Mouse (Mus musculus) frontal cortex, adult 2 months (tissue): Measurements from ENCODE around the gene Carf. TPM values are rescaled to one million over a fixed set of nuclear protein-coding genes. Genes with fewer than 3 reads are reported as not detected.
A peak's percentile ranks its signal among the peaks of the same experiment; 100 is the strongest.
"Not testable (repeated sequence)": the region's sequence is repeated elsewhere in the genome, so short reads cannot be mapped to it uniquely, and the experiment has no call there.

Source experiments
- DNase-seq, 2 experiments: peaks; one replicate each; pipeline ENCODE4 v3.0.0; 2022; ENCODE audit warnings: low spot score in 1 of 2; ENCODE audit errors: extremely low spot score in 1 of 2
- polyA plus RNA-seq: library from polyadenylated mRNA; depleted of rRNA; stranded (reverse); fragments of >200 nt; gene quantifications from 2 replicates; pipeline ENCODE4 v1.2.3, GENCODE M21; 2012; rRNA removed

Gene Carf
- polyA plus RNA-seq: 9.7 and 13.2 TPM in 2 replicates

DNA sequence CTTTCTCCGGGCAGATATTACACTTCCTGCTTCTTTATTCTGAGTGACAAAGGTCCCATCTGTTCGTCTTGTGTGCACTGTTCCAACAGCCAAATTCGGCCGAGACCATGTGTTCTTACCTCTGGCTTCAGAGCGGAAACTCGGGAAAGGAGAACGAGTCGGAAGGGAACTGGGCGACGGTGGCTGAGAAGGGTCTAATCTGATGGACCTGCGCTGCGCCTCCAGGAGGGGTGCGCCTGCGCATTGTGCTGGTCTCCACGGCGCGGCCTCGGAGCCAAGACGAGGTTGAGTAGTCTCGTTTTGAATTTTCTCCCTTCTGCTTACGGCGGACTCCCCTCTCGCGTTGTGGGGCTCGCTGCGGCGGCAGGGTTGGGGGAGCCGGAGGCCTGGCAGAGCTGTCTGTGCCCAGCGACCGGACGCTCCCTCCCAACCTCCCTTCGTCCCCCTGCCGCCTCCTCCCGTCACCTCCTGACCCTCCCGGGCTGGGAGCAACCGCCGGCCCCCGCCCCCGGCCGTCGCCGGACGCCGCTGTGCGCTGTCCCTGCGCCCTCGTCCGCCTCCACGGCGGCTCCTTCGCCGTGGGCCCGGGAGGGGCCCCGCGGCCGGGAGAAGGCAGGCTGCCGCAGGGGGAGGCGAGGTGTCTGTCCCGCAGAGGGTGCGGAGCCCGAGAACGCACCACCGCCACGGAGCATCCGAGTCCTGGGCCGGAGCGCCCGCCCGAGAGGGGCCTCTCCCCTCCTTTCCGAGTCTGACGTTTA lies at the start of gene Carf, which contains the start of gene Wdr12:
TSS of gene Carf (plus strand) at position 224 of the 758 bp plus-strand sequence.
TSS of gene Wdr12 (minus strand) at position 622 of the 758 bp plus-strand sequence.
- peak; percentile 96 to 99 for DNase-seq

DNA sequence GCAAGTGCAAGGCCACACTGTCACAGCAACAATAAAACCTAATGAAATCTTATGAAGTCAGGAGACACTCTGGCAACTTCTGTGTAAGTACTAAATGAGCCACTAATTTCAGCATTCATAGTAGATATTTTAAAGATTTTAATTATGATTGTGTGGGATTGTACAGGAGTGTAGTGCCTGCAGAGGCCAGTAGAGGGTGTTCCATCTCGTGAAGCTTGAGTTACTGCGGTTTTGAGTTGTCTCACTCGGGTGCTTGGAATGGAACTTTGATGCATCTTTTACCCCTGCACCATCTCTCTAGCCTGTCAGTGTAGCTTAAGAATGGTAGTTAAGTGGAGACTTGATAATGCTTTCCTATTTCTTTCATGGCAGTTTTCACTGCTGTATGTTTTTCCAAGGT lies 43.4 kb upstream of the Carf start:
- DNase-seq: no peak

DNA sequence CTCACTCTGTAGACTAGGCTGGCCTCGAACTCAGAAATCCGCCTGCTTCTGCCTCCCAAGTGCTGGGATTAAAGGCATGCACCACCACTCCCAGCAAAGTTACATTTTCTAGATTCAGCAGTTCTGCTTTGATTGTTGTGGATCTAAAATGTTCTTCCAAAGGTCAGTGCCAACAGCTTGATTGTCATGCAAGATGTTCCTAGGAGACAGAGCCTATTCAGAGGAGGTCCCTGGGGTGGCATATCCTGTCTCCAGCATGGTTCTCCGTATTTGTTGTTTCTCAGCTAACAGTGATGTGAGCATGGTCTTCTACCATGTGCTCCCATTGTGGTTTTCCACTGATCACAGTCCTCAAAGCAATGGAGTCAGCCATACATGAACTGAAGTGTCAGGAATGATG lies 41.7 kb upstream of the Carf start:
- DNase-seq: no peak

DNA sequence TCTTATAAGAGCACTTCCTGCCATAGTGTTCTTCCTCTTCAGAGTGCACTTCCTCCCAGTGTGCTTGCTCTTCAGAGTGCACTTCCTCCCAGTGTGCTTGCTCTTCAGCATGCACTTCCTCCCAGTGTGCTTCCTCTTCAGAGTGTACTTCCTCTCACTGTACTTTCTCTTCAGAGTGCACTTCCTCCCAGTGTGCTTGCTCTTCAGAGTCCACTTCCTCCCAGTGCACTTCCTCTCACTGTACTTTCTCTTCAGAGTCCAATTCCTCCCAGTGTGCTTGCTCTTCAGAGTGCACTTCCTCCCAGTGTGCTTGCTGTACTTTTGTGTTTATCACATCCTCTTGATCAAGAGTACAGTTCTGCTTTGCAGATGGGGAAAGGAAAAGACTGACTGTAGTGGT lies 27.3 kb upstream of the Carf start:
- not testable (repeated sequence) for DNase-seq

DNA sequence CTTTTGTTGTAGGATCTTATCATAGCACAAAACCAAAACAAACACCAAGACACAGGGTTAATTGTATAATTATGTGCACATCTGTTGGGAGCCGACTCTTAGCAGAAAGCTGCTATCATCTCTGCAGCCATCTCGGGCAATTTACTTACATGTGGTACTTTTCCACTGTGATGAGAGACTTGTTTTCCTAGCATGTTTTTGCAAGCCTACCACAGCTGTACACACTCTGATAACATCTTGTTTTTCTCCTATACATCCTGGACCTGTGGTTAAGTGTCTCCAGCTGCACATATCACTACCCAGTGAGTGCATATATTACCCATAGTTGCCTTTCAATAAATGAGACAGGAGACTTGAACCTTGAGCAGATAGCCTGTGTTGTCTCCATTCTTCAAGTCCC lies 23.1 kb upstream of the Carf start:
- DNase-seq: no peak

DNA sequence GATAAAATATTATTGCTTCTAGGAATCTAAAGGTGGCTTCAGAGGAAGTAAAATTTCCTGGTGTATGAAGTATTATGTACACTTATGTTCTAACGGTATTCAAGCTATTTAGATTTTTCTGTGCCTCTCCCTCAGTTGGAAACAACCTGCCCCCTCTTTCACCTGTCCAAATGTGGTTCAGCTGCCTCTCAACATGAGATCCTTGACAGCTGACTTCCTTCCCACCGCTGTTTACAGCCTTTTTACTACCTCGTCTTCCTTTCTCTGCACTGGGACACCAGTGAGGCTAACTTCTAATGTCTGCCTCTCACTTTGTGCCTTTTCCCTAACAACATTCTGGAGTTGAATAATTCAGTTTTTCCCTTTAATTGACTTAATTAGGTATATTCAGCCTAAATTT lies 22.5 kb upstream of the Carf start:
- DNase-seq: no peak

DNA sequence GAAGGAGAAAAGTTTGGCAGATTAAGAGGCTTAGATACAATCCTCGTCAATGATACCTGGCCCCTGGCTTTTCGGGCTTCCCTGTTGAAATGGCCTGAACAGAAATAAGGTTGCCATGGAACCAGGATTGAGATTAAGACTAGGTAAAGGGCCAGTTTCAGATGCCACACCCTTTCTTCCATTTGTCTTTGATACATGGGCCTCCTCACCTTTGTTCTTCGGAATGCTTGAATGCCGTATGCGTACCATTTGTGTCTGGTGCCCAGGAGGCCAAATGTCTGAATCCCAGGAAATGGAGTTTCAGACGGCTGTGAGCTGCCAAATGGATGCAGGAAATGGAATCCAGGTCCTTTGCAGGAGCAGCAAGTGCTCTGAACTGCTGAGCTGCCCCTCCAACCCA lies 21.6 kb upstream of the Carf start:
- DNase-seq: no peak

DNA sequence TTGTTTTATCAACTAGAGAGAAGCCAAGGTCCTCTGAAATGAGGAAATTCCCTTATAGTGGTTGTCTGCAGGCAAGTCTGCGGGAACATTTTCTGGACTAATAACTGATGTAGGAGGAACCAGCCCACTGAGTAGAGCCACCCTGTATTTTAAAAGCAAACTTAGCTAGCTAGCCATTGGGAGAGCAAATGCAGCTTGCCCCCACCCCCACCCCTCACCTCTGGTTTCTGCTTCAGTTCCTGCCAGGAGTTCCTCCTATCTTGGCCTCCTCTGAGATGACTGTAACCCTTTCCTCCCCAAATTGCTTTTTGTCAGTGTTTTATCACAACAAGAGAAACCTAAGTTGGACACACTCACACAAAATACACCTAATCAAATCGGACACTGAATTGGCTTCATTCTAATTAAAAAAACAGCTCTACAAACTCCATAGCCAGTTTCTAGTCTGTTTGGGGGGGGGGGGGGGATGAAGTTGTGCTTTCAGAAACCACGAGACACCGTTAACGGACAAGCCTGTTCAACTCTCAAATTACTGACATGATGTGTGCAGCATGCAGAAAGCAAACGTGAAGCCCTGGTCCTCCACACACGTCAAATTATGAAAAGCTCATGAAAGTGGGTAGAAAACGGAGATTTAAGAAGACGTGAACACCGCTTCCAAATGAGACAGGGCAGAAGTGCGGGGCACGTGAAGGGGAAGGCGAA lies 1.3 kb upstream of the Carf start:
- no peak for DNase-seq

DNA sequence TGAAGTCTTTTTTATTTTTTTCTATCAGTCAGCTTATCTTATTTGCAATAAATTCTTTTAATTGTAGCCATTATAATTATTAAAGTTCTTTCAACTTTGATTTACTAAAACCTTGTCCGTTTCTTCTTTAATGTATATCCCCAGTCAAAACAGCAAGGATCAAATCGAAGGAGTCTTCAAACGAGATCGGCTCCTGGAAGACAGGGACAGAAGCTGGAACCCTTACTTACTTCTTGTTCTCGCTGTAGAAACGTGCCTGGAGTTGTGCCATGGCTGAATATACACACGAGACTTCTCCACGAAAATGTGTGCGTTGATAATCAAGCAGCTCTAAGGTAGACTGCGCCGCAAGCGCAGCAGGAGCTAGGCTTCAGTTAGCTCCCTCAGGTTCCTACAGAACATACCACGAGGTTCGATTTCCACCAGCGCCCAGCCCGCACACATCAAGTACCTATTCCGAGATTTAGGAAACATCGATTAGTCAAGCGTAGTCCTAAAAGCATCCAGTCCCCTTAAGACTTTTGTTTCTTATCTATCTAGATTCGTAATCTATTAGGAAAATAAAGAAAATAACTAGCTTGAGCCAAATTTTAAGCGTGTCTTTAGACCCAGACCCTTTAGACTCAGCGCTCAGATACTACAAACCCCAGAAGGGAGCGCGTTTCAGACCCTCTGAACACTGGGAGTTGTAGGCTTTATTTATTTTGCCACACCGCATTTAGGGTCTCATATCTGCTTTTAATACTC lies 597 bp upstream of the Carf start:
- peak; percentile 66 to 83 for DNase-seq

DNA sequence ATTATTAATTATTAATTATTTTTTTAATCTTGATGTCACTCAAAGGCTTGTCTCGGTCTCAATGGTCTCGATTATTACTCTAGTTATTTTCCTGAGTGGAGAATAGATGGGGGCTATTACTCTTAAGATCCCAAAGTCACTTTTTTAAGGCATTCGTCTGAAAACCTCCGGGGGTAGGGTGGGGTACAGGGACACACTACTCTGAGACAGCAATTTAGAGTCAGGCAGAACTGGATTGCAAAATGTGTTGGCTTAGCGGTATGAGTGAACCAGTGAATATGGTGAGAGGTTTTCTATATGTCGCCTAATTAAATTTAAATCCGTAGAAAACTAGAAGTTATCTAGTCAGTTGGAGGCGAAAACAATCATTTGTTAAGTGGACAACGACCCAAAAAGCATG lies 792 bp downstream of the Carf start:
- peak in 1 of 2 experiments; percentile 19 for DNase-seq

DNA sequence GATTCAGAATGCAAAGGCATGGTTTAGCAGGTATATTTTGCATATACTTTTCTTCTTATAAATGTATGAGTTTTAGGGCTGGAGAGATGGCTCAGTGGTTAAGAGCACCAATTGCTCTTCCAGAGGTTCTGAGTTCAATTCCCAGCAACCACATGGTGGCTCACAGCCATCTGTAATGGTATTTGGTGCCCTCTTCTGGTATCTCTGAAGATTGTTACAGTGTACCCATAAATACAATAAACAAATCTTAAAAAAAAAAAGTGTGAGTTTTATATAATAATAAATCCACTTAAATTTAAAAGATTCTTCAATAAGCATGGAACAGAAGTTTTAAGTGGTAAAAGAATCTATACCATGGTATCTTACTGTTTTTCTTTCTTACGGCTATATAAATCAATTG lies 6.5 kb downstream of the Carf start:
- DNase-seq: no peak

DNA sequence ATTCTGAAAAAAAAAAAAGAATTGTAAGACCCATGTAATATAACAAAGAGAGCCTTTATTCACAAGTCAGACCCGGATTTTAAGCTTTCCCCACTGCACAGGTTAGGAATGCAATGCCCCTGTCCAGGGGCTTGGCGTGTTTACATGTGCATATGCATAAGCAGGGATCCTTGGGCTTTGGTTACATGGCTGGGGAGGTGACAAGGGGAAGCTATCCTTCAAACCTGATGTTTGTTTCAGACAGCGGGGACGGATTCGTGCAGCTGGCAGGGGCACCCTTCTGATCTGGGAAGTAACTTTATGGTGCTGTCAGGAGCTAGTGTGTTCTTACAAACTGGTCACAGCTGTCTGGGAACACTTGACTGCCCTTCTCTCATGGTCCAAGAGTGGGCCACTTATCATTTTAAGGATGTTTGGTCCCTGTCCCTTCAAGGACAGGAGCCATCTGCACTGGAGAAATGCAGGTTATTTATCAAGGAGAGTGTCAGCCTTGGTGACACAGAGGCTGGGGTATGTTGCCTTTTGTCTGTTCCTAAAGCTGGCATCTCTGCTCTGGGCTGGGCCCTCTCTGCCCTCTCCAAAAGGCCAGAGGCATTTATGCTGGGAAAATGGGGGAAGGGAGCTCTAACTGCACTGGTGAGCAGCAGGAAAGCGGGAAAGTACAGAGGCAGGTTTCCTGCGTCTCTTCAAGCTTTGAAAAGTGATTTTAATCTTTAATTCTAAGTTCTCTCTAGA lies 19.8 kb downstream of the Carf start:
- DNase-seq: no peak

DNA sequence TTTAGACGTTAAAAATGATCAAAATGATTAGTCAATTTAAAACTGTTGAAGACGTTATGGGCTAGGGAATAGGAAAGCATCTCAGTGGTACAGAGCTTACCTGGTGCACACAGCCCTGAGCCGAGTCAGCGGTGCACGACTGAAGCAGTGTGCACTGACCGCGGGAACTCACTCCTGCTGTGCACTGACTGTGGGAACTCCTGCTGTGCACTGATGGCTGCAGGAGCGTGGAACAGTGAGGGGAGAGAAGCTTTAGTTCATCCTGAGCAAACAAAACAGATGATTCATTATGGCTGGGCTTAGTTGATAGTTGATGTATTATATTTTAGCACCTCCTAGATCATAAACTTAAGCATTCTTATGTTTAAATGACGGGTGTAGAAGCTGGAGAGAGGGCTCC lies 39.3 kb downstream of the Carf start:
- DNase-seq: no peak

DNA sequence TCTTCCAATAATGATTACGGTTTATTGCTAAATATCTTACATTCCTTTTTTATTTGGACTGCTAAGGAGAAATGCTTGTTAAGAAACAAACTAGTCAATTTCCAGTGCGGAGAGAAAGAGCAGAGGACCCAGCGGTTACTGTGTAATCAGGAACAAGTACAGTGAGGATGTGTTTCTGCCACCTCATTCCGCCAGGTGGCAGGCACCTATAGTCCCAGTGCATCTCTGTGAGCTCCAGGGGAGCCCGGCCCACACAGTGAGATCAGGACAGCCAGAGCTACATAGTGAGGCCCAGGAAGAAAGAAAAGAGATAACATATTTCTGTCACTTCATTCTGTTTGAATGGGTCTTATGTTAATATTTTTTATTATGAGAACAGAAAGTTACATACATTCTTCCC lies 54.7 kb downstream of the Carf start:
- DNase-seq: no peak

DNA sequence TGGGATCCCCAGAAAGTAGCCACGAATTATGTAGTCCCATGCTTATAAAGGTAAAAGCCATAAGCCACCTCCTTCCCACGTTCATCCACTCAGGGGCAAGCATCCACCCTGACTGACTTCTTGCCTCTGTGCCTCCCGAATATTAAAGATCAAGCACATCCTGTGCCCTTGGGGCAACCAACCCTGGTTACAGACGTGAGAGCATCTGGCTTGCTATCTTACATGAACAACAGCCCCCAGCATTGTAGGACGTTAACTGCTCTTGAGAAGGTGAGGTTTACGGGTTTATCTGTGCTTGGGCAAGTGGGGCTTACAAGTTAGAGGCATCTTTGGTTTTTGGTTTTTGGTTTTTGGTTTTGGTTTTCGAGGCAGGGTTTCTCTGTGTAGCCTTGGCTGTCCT lies 58.6 kb downstream of the Carf start:
- DNase-seq: no peak

DNA sequence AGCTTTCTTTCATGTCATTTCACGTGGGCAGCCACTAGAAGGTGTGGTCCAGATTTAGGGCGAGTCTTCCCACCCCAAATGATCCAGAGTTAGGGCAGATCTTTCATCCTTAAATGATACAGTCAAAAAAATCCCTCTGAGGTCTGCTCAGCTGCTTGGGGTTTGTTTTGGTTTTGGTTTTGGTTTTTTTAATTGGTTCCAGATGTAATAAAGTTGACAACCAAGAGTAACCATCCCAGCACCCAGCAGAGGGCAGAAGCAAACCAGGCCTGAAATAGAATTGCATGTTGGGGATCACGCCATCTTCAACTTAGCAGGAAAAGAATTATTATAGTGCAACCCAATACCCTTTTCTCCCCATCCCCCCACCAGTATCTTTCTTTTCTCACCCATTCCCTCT lies 60.4 kb downstream of the Carf start:
- DNase-seq: peak in 1 of 2 experiments; percentile 17

DNA sequence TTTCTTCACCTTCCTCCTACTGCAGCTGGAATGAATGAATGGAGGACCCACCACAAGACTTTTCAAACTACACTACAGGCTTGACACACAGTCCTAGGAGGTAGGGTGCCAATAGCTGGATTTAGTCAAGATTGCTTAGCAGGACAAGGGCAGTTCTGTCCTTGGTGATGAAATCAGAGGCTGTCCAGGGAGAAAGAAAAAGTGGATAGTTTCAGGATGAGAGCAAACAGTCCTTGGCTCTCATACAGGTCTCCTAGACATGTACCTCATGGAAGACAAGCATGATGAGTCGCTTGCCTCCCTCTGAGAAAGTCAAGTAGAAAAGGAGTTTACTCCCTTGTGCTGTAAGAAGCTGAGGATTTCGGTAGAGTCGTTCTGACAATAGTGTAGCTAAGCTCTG lies 65.6 kb downstream of the Carf start:
- DNase-seq: no peak

DNA sequence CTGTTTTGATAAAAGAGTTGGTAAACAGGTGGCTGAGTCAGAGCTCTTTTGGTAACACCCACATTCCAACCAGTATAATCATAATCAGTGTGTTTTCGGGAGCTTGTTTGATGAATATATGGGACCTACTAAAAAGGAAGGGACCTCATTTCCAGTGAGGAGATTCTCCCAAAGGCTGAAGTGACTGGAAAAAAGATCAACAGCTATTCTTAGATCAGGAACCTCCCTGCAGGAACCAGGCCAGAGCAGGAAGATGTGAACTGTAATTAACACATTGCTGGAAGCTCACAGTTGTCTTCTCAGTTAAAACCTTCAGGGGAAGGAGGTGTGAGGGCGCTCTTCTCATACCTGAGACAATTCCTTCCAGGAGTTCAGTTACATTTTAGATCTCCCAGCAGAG lies 71.6 kb downstream of the Carf start:
- DNase-seq: no peak

DNA sequence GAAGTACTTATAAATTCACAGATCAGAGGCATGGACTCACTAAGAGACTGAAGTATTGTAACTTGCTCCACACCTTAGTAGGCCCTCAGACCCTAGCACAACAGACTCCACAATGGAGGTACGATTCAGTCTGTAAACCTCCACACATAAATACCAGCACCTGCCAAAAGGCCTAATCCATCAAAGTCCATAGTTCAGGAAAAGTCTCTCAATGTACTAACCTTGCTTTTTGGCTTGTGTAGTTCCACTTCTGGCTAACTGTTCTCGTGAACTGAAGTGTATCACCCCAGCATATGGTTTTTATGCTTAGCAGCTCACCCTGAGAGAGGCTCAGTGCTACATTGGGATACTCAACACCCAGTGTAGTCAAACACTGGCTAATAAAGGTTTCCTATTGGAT lies 72.2 kb downstream of the Carf start:
- DNase-seq: no peak

DNA sequence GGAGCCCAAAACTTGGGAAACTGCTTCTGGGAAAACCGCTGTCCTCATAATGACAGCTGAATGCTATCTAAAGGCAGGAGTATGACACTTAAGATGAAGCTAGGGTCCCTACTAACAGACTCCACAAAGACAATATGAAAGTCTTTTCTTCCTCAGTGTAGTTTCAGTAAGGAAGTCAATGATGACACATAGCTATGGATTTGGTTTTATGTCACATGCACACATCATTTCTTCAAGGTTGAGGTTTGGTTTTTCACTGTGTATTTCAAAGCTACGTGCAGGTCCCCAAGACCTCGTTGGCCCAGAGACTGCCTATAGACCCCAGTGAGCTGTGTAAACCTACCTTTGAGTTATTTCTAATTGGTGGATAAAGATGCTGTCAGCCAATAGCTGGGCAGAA lies 75.1 kb downstream of the Carf start:
- no peak for DNase-seq

DNA sequence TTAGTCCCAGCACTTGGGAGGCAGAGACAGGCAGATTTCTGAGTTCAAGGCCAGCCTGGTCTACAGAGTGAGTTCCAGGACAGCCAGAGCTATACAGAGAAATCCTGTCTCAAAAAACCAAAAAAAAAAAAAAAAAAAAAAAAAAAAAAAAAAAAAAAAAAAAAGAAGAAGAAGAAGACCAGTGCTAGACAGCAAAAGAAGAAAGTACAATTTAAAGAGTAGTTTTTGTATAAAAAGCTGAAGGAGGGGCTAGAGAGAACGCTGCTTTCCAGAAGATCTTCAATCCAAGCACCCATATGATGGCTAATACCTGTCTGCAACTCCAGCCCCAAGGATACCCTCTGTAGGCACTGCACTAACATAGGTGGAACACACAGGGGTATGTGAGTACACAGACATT lies 79.8 kb downstream of the Carf start:
- not testable (repeated sequence) for DNase-seq
